Mouse (Mus musculus): Measurements from ENCODE around the gene Rps6. TPM values are rescaled to one million over a fixed set of nuclear protein-coding genes. Genes with fewer than 3 reads are reported as not detected.

Gene Rps6
- 721 and 723 TPM in 2 replicates for polyA plus RNA-seq (2014; fragmentation: Nextera tagmentation; extraction: Ambion mirVana)

- ATAC-seq (ENCODE audit: low FRiP score) = peak; percentile 98
- peaks cover 22% of the 10 kb centered on the region for H3K36me3 ChIP-seq (ENCODE audit: control insufficient read depth, insufficient read depth, low read length)
- WGBS = under 1% methylated on average over 68 of the region's 68 CpGs
Measured at GRCm38 (mm10) chr4:86857113-86858069, at the start of gene Rps6. Gene Rps6, minus strand, starts transcription at chr4:86857412.

GRCm38 (mm10) chr4:86905869-86906268, 48.7 kb upstream of the Rps6 start:
- no peaks in the 10 kb centered on the region for H3K4me1 ChIP-seq (ENCODE audit: control insufficient read depth, insufficient read depth, low read length)
- H3K27me3 ChIP-seq (ENCODE audit: control insufficient read depth, insufficient read depth, low read length) = no peaks in the 10 kb centered on the region
- H3K4me3 ChIP-seq (ENCODE audit: low read depth, low read length) = no peak overlapping the region
- no peak overlapping the region for H3K27ac ChIP-seq (ENCODE audit: low read depth, low read length)
- H3K36me3 ChIP-seq (ENCODE audit: control insufficient read depth, insufficient read depth, low read length) = no peaks in the 10 kb centered on the region
- 71% methylated on average over 1 of the region's 1 CpGs for WGBS
- no peak overlapping the region for H3K9ac ChIP-seq (ENCODE audit: low read length)
- DNase-seq (ENCODE audit: low spot score, missing footprints) = peak; percentile 21
- no peak overlapping the region for H3K4me2 ChIP-seq
- no peaks in the 10 kb centered on the region for H3K9me3 ChIP-seq (ENCODE audit: control insufficient read depth, low read length)
- no peak for ATAC-seq (ENCODE audit: low FRiP score)

More at GRCm38 (mm10) chr4:86857113-86858069, at the start of gene Rps6:
- H3K9ac ChIP-seq (ENCODE audit: low read length) = peak within 1 kb of the TSS; percentile 99
- H3K4me3 ChIP-seq (ENCODE audit: low read depth, low read length) = peak within 1 kb of the TSS; percentile 99
- peak within 1 kb of the TSS; percentile 81 for H3K4me2 ChIP-seq
- peaks cover 8% of the 10 kb centered on the region for H3K4me1 ChIP-seq (ENCODE audit: control insufficient read depth, insufficient read depth, low read length)
- no peaks in the 10 kb centered on the region for H3K9me3 ChIP-seq (ENCODE audit: control insufficient read depth, low read length)
- no peaks in the 10 kb centered on the region for H3K27me3 ChIP-seq (ENCODE audit: control insufficient read depth, insufficient read depth, low read length)
- DNase-seq (ENCODE audit: low spot score, missing footprints) = peak; percentile 99
- peak within 1 kb of the TSS; percentile 86 for H3K27ac ChIP-seq (ENCODE audit: low read depth, low read length)

DNA sequence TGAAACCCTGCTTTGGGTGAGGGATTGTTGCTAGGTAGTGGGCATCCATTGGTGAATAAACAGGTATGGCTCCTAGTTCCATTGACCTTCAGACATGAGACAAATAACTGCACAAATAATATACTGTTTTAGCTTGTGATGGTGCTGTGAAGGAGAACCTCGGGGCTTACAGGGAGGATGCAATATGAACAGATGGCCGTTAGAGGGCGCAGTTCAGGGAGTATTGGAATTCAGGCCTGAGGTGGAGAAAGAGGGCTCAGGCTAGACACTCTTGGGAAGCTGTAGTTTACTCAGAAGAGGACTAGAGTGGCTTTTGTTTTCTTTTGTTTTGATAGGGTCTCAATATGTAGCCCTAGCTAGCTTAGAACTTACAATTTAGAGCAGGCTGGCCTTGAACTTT, 47.8 kb upstream of the Rps6 start:
- Histone ChIP-seq H3K4me2 (no peak overlapping the region), H3K36me3 (ENCODE audit: control insufficient read depth, insufficient read depth, low read length) (no peaks in the 10 kb centered on the region), H3K4me3 (ENCODE audit: low read depth, low read length) (no peak overlapping the region), H3K4me1 (ENCODE audit: control insufficient read depth, insufficient read depth, low read length) (no peaks in the 10 kb centered on the region), H3K9me3 (ENCODE audit: control insufficient read depth, low read length) (no peaks in the 10 kb centered on the region), H3K27me3 (ENCODE audit: control insufficient read depth, insufficient read depth, low read length) (no peaks in the 10 kb centered on the region), H3K27ac (ENCODE audit: low read depth, low read length) (no peak overlapping the region), H3K9ac (ENCODE audit: low read length) (no peak overlapping the region)
- ATAC-seq (ENCODE audit: low FRiP score) (no peak), DNase-seq (ENCODE audit: low spot score, missing footprints) (peak; percentile 81)
- 22% methylated on average over 3 of the region's 3 CpGs for WGBS

GRCm38 (mm10) chr4:86902351-86902750, 45.1 kb upstream of the Rps6 start:
- 52% methylated on average over 6 of the region's 6 CpGs for WGBS
- Histone ChIP-seq H3K4me3 (ENCODE audit: low read depth, low read length) (no peak overlapping the region), H3K27me3 (ENCODE audit: control insufficient read depth, insufficient read depth, low read length) (no peaks in the 10 kb centered on the region), H3K36me3 (ENCODE audit: control insufficient read depth, insufficient read depth, low read length) (no peaks in the 10 kb centered on the region), H3K9ac (ENCODE audit: low read length) (no peak overlapping the region), H3K4me2 (no peak overlapping the region), H3K9me3 (ENCODE audit: control insufficient read depth, low read length) (no peaks in the 10 kb centered on the region), H3K4me1 (ENCODE audit: control insufficient read depth, insufficient read depth, low read length) (no peaks in the 10 kb centered on the region), H3K27ac (ENCODE audit: low read depth, low read length) (no peak overlapping the region)
- ATAC-seq (ENCODE audit: low FRiP score) (no peak), DNase-seq (ENCODE audit: low spot score, missing footprints) (peak; percentile 78)

DNA sequence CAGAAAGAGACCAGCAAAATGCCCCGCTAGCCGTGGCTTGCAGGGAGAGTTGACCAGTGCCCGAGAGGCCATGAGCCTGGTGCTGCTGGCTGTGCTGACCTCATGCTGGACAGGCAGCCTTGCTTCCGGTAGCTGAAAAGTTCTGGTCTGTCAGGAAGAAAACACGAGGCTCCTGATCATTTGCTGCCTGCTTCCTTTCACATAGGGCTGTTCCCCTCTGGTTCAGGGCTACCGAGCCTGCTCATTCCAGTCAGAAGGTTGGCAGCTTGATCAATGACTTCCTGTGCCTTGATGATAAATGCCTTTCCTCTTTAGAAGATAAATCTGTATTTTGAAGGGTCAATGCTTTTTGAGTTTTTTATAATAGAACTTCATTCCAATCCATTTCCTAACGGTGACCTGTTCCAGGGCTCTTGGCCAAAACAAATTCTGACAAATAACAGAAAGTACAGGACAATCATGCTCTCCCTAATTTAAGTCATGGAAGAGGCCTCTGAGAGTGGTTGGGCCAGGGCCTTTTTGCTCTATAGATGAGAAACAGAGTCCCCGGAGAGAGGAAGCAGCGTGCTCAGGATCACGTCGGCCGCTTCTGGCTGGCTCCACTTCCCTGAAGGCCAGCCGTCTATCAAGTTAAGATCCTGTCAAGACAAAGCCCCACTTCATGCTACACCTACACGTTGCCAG, 41.7 kb upstream of the Rps6 start:
- no peaks in the 10 kb centered on the region for H3K9me3 ChIP-seq (ENCODE audit: control insufficient read depth, low read length)
- H3K27me3 ChIP-seq (ENCODE audit: control insufficient read depth, insufficient read depth, low read length) = no peaks in the 10 kb centered on the region
- WGBS = 80% methylated on average over 14 of the region's 14 CpGs
- no peak overlapping the region for H3K9ac ChIP-seq (ENCODE audit: low read length)
- H3K4me1 ChIP-seq (ENCODE audit: control insufficient read depth, insufficient read depth, low read length) = no peaks in the 10 kb centered on the region
- DNase-seq (ENCODE audit: low spot score, missing footprints) (peak; percentile 41), ATAC-seq (ENCODE audit: low FRiP score) (no peak)
- H3K36me3 ChIP-seq (ENCODE audit: control insufficient read depth, insufficient read depth, low read length) = no peaks in the 10 kb centered on the region
- no peak overlapping the region for H3K27ac ChIP-seq (ENCODE audit: low read depth, low read length)
- H3K4me3 ChIP-seq (ENCODE audit: low read depth, low read length) = no peak overlapping the region
- no peak overlapping the region for H3K4me2 ChIP-seq

DNA sequence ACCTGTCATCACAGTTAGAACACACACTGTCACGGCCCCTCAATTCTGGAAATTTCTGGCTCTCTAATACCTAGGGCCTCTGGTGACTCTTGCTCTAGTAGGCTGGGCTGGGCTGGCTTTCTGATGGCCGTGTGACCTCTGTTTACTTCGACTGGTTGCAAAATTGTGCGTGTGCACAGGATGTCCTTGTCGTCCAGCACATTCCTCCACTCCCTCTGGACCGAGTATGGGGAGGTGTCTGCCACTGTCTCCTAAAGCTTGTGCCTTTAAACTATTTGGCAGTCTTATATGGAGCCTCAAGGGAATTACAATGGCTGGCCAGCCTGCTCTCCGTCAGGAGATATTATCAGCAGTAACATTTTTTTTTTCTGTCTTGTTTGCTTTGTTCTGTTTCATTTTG, 40.2 kb upstream of the Rps6 start:
- ATAC-seq (ENCODE audit: low FRiP score) (no peak), DNase-seq (ENCODE audit: low spot score, missing footprints) (no peak)
- Histone ChIP-seq H3K4me3 (ENCODE audit: low read depth, low read length) (no peak overlapping the region), H3K36me3 (ENCODE audit: control insufficient read depth, insufficient read depth, low read length) (no peaks in the 10 kb centered on the region), H3K9ac (ENCODE audit: low read length) (no peak overlapping the region), H3K4me2 (no peak overlapping the region), H3K4me1 (ENCODE audit: control insufficient read depth, insufficient read depth, low read length) (no peaks in the 10 kb centered on the region), H3K27me3 (ENCODE audit: control insufficient read depth, insufficient read depth, low read length) (no peaks in the 10 kb centered on the region), H3K27ac (ENCODE audit: low read depth, low read length) (no peak overlapping the region), H3K9me3 (ENCODE audit: control insufficient read depth, low read length) (no peaks in the 10 kb centered on the region)
- 83% methylated on average over 7 of the region's 7 CpGs for WGBS

DNA sequence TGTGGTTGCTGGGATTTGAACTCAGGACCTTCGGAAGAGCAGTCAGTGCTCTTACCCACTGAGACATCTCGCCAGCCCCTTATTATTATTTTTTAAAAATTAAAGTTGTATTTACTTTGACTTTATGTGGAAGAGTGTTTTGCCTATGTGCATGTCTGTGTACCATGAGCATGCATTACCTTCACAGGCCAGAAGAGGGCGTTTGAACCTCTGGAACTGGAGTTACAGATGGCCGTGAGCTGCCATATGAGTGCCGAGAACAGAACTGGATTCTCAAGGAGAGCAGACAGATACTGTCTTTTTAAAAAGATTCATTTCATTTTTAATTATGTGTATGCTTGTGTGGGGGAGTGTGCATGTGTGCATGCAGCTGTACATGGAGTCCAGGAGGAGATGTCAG, 30.7 kb upstream of the Rps6 start:
- Histone ChIP-seq H3K27ac (ENCODE audit: low read depth, low read length) (no peak overlapping the region), H3K27me3 (ENCODE audit: control insufficient read depth, insufficient read depth, low read length) (no peaks in the 10 kb centered on the region), H3K4me3 (ENCODE audit: low read depth, low read length) (no peak overlapping the region), H3K4me1 (ENCODE audit: control insufficient read depth, insufficient read depth, low read length) (no peaks in the 10 kb centered on the region), H3K9ac (ENCODE audit: low read length) (no peak overlapping the region), H3K4me2 (no peak overlapping the region), H3K36me3 (ENCODE audit: control insufficient read depth, insufficient read depth, low read length) (no peaks in the 10 kb centered on the region), H3K9me3 (ENCODE audit: control insufficient read depth, low read length) (no peaks in the 10 kb centered on the region)
- 70% methylated on average over 5 of the region's 5 CpGs for WGBS
- DNase-seq (ENCODE audit: low spot score, missing footprints) (no peak), ATAC-seq (ENCODE audit: low FRiP score) (no peak)

- Histone ChIP-seq H3K4me2 (peak overlapping the region; percentile 36), H3K27me3 (ENCODE audit: control insufficient read depth, insufficient read depth, low read length) (no peaks in the 10 kb centered on the region), H3K27ac (ENCODE audit: low read depth, low read length) (no peak overlapping the region), H3K36me3 (ENCODE audit: control insufficient read depth, insufficient read depth, low read length) (no peaks in the 10 kb centered on the region), H3K9me3 (ENCODE audit: control insufficient read depth, low read length) (no peaks in the 10 kb centered on the region), H3K4me3 (ENCODE audit: low read depth, low read length) (no peak overlapping the region), H3K4me1 (ENCODE audit: control insufficient read depth, insufficient read depth, low read length) (no peaks in the 10 kb centered on the region), H3K9ac (ENCODE audit: low read length) (no peak overlapping the region)
- ATAC-seq (ENCODE audit: low FRiP score) (no peak), DNase-seq (ENCODE audit: low spot score, missing footprints) (peak; percentile 85)
- 50% methylated on average over 18 of the region's 18 CpGs for WGBS
Measured at GRCm38 (mm10) chr4:86886160-86886878, 29.1 kb upstream of the Rps6 start.
